Mouse (Mus musculus) B cell, adult 2 months (primary cell): ENCODE measurements at regions not wholly inside any gene's neighbourhood (a gene's known extent, or its start where the extent isn't known, plus 50 kb on each side); places are given as distances from the start of the nearest gene placed in this dataset.

ENCODE experiments used
- DNase-seq, 2 experiments: peaks; one replicate each; pipeline ENCODE4 v3.0.0; 2022

GRCm38 (mm10) chr16:52742166-52742565 lies 288.3 kb upstream of the Alcam start:
- DNase-seq, result no peak

- DNase-seq, result no peak
Measured at GRCm38 (mm10) chr16:52726120-52726844, 272.4 kb upstream of the Alcam start.

- DNase-seq, result no peak
Measured at GRCm38 (mm10) chr16:52718231-52718932, 264.5 kb upstream of the Alcam start.

- no peak for DNase-seq
Measured at GRCm38 (mm10) chr16:52690272-52690671, 236.4 kb upstream of the Alcam start.

GRCm38 (mm10) chr16:52654825-52655224 lies 201.0 kb upstream of the Alcam start:
- no peak for DNase-seq
